Mouse (Mus musculus) erythroblast, adult 5-6 weeks (primary cell): ENCODE measurements around the gene Slc25a48. TPM values are rescaled to one million over a fixed set of nuclear protein-coding genes. Genes with fewer than 3 reads are reported as not detected.

Source experiments
- ATAC-seq: replicated peaks from 2 replicates; pipeline ENCODE4 v1.8.0; 2016; ENCODE audit warnings: moderate number of reproducible peaks, mild to moderate bottlenecking, moderate TSS enrichment, inconsistent platforms; ENCODE audit not compliant: poor library complexity, low FRiP score, severe bottlenecking
- total RNA-seq, 2 experiments: library from RNA; stranded (forward) in 1 of 2; stranded (reverse) in 1 of 2; fragments of 150-400 nt in 1 of 2; fragments of 200-764, 138-1000 nt in 1 of 2; gene quantifications; 2 replicates each; pipeline versions ENCODE4 v1.2.3 to v1.2.4; 2015 to 2017; ENCODE audit warnings: low replicate concordance in 2 of 2

Slc25a48 gene
- total RNA-seq, 2 experiments from 2014 or later = not detected

DNA sequence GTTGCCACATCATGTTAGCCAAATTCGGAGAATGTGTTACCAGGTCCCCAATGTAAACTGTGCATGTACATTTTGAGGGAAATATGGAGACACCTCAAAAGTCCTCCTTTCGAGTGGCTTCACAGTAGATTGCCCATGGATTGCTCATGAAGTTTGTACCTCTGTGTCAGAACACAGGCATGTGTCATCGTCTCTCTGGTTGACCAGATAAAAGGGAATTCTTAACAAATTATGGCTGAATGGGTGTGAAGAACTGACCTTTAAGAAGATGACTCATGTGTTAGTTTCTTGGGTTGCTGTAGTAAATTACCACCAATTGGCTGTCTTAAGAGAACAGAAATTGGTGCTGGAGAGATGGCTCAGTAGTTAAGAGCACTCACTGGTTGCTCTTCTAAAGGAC lies 6.0 kb downstream of the Slc25a48 start:
- ATAC-seq = no peak

DNA sequence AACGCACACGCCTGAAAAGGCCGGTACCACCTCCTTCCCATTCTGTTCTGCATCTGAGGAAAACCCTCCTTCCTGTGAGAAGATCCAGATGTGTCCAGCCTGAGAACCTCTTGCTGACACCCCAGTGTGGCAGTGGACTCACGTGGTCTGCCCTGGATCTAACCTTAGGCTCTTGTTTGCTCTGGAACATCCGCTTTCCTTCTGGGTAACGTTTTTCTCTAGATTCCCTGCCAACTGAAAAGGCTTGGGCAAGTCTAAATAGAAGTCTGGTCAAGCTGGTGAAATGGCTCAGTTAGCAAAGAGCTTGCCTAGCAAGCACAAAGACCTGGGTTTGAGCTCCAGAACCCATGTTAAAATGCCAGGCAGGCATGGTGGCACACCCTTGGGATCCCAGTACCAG lies 6.8 kb downstream of the Slc25a48 start:
- ATAC-seq = no peak

DNA sequence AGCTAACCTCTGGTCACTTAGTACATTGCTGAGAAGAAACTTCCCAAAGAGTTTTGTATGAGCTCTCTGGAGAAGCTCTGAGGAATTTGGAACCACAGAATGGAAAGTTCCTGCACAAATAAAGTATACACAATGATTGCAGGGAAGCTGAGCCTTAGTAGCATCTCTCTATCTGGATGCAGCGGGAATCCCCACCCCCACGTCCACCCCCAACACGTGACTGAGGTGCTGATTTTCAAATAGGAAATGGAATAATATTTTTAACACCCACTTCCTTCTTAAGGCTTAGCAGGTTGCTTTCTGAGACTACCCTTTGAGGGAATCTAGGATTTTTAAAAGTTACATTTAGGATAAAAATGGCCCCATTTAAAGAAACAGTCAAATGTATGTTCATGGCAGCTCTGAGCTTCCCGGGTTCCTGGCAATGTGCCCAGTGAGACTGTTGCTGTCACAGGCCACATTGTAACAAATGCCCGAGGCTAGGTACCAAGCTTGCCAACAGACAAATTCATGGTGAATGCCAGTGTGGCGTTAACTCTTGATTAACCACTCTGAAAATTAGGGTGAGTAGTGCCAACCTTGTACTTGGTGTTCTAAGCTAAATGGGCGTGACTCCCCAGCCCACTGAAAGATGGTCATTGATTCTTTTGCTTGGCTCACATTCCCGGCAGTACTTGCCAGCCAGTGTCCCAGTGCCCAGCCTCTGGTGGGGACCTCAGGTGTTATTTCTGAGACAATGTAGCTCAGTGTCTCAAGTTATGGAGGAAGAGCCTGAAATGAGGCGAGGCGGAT lies 11.3 kb downstream of the Slc25a48 start:
- no peak for ATAC-seq

DNA sequence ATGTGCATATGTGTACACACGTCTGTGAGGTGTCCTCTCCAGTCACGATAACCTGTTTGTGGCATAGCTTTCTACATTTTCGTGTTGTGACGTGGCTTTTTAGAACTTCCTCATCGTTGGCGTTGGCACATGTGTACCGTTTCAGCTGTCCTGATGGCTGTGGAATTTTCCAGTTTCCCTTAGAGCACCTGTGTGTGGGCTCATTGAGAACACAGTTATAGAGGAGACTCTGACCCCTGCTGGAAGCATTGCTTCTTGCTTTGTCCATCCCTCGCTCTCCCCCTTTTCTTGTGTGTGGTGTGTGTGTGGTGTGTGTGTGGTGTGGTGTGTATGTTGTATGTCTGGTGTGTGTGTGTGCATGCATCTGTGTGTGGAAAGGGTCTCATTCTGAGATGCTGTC lies 11.9 kb downstream of the Slc25a48 start:
- ATAC-seq = no peak

DNA sequence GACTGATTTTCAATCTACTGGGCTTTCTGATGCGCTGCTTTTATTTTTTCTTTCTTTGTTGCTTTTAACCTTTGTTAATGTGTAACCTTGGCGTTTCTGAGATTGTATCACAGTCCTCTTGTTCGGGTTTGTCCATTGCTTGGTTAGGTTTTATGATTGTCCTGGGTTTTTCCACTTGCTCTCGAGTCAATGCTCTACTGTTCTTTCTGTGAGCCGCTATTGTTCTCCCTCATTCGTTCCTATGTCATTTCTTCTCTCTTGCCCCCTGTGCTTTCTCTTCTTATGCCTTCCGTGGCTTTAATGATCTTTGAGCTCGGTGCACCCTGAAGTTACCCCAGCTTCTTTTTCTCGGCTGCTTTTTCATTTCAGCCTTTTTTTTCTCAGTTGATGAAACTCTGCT lies 19.8 kb downstream of the Slc25a48 start:
- ATAC-seq = no peak

DNA sequence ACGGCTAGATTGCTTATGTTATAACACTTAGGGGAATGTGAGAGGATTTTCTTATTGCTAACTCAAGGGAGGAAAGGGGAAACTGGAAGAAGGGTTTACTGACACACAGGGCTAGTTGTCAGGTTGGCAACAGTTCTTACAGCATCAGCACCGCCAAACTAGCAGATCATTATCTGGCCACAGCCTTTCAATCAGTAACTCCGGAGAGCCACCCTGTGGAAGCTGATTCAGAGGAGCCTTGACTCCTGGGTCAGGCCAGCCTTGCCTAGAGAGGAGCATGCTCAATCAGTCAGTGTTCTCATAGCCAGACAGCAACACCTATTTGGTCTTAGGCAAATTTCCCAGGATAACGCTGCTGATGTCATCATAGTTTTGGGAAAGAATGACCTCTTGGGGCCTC lies 23.3 kb downstream of the Slc25a48 start:
- no peak for ATAC-seq

DNA sequence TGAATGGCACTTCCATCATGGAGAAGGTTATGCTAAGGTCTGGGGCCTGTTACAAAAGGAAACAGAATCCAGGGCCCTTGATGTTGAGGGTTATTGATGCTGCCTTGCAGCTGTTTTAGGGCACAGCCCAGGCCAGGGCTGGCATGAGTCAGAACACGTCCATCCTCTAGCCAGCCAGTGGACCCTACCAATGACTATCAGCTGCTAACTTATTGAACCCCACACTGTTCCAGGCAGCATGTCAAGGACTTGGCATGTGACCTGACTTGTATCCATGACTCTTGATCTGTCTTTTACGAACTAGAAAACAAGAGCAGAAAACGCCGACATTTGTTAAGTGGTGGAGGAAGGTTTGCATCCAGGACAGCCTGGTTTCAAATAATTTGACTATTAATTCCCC lies 24.6 kb downstream of the Slc25a48 start:
- no peak for ATAC-seq

DNA sequence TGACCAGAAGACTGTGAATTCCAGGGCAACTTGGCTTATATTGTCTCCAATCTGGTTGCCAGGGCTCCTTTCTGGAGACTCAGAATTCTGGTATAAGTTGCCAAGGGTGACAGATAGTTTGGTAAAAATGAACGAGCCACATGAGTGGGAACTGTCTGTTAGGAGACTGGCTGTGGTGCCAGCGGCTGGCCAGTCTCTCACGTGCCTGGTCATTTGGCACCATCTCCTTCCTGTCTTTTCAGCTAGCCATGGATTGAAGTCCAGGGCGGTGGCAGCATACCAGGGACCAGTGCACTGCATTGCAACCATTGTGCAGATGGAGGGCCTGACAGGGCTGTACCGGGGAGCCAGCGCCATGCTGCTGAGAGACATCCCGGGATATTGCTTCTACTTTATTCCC lies 25.1 kb downstream of the Slc25a48 start:
- ATAC-seq = no peak

DNA sequence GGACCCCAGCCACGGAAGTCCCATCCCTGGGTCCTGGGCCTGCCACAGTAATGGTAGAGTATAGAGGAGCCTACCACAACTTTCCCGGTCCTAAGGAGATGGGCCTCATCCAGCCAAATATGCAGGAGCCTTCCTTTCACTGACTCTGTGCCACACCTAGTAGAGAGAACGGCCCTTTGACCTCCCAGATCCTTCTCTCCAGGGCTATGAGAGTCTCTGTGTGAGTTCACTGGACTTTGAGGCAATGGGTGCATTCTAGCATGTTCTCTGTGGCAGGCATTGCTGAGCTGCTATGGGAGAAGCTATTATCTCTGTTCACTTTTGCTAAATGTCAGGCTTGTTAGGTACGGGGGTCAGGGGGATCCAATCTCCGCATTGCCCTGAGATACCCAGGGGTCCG lies 25.6 kb downstream of the Slc25a48 start:
- no peak for ATAC-seq

DNA sequence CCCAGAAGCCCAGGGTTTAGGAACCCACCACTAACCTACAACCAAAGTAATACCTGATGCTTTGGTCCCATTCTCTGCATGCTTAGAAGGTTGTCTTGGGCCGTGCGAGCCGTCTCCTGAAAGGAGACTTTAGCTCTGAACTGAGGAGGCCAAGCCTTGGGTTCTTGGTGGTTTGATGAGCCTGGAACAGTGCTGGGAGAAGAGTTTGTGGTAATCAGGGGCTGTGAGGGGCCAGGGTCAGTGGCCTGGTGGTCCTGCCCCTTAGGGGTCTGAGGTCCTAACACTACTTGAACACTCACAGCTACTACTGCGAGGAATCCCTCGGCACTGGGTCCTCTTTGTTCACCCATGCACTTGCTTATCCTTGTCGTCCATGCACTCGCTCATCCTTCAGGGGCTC lies 29.6 kb downstream of the Slc25a48 start:
- ATAC-seq = no peak

DNA sequence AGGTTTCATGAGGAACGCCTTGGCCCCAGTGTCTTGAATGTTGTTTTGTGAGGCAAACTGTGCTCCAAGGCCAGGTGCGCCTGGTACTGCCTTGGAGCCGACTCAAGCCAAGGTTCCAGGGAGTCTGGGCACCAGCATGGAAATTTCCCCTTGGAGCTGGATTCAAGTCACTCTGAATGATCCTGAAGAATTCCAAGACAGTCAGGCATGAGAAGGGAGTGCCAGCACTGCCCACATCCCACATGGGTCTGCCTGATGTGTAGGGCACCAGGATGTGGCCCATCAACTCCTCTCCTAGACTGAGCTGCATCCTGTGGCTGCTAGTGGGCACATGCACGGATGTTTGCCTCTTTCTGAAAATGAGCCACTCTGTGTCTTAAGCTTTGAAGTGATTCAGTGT lies 30.4 kb downstream of the Slc25a48 start:
- no peak for ATAC-seq

DNA sequence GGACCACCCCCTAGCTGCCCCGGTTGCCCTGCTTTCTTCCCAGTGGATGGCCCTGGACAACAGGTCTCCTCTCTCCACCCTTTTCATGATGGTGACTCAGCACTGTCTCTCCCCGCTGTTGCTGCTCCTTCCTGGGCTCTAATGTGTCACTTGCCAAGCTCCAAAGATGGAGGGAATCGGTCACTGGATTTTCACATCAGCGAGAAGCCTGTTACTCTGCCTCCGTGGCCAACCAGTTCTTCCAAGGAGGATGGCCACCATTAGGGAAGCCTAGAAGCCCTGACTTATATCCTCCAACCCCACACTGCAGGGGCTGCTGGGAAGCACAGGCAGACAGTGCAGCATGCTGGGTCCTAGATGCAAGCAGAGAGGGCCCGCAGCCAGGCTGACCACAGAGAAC lies 33.1 kb downstream of the Slc25a48 start:
- no peak for ATAC-seq

DNA sequence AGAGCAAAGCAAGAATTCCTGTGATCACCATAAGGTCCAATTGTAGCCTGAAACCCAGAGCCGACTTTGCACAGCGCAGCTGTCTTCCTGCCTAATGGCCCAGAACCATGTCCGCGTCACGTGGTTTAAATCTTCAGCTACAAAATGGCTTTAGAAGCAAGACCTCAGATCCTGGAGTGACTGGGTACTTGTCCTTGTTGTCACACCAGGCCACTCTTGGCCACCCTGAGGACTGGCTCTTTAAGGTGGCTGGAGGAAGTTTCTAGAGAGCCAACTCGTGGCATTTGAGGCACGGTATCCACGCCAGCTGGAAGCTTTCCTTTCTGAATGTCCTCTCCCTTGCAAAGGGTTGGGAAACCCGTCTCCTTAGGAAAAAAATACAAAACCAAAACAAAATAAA lies 33.8 kb downstream of the Slc25a48 start:
- ATAC-seq = no peak

DNA sequence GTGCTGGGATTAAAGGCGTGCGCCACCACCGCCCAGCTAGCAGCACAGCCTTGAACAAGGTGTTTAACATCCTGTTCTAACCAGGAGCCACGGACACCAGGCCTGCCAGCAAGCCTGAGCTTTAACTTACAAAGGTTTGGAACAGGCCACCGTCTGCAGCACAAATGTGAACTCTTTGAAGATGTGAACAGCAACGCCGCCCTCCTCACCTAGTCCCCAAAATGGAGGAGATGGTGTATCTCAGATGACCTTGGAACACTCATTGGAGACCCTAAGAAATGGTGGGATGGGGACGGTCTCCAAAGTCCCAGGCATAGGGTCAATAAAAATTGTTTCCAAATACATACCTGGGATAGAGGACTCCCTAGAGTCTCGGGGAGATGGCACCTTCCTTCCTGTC lies 34.5 kb downstream of the Slc25a48 start:
- ATAC-seq = no peak

DNA sequence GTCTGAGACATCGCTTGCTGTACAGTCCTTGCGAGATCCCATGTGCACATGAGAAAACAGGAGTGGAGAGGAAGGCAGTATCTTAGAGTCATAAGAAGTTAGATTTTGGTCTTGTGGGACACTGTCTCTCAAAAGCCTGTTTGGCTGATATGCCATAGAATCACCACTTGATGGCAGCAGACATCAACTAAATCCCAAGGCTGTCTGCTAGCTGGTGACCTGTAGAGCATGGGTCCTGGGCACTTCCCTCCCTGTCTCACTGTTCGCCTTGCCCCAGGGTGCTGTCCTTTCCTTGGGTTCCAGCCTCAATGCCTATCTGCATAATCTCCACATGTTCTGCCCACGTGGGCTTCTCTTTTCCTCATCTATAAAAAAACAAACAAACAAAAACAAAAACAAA lies 37.2 kb downstream of the Slc25a48 start:
- no peak for ATAC-seq

DNA sequence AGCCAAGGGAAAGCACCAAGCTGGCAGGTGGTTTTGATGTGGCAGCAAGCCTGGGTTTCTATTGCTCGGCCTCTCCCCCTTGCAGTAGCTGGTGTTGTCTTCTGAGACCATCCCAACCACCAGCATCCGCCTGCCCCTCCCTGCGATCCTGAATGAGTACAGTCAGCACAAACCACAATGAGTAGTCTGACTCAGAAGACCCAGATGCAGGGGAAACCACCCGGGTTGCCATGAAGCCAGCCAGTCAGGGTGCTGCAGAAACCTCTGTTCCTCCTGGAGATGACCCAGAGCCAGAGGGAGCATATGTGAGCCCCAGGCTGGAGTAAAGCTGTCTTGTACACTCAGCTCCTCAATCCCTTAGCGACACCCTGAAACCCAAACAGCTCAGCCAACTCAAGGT lies 38.6 kb downstream of the Slc25a48 start:
- no peak for ATAC-seq

DNA sequence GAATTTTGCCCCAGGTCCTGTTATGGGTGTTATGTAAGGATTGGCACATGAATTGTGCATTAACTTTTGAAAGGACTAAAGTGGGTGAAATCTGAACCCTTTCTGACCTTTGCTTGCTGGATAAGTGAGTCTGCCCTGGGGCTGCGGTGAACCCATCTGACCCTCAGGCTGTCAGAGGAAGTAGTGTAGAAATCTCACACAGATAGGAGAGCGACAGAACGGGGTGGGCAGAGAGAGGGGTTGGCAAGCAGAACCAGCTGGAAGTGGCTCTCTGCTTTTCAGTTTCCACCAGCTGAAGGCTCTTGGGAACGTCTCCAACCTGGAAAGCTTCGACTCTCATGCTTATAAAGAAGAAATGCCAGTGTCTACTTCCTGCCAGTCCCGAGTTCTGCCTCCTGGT lies 39.1 kb downstream of the Slc25a48 start:
- ATAC-seq = no peak

DNA sequence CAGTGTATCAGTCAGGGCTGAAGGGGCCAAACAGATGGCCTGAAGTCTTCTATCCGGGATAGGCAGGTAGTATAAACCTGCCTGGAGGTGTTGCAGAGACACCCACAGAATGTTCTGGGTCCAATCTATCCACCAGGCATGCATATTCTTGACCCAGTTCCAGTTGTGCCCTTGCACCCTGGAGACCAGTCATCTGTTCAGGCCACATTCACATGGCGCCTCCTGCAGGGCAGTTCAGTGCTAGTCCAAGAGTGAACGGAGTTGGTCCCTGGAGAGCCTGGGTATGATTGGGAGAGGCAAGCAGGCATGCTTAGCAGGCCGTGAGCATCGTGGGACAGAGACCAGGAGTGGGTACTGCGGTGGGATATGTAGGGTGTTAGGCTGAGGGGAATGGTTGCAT lies 39.9 kb downstream of the Slc25a48 start:
- ATAC-seq = no peak

DNA sequence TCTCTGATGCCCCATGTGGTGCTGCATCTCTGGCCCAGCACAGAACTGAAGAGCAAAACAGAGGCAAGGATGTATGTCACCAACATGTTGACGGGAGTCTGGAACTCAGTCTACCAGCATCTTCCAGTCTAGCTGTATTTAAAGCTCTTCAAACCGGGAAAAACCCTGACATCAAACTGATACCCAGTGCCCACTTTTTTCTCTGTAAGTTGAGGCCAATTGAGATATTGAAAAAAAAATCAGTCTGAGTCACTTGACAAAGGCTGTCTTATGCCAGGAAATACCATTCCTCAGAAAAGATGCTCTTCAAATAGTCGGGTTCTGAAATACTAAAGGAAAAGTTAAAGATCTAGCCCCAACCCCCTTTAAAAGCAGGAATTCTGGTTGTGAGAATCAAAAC lies 44.0 kb downstream of the Slc25a48 start, which contains the start of gene Il9:
TSS of gene Il9 (minus strand) at position 101 of the 400 bp plus-strand sequence.
- ATAC-seq = no peak

DNA sequence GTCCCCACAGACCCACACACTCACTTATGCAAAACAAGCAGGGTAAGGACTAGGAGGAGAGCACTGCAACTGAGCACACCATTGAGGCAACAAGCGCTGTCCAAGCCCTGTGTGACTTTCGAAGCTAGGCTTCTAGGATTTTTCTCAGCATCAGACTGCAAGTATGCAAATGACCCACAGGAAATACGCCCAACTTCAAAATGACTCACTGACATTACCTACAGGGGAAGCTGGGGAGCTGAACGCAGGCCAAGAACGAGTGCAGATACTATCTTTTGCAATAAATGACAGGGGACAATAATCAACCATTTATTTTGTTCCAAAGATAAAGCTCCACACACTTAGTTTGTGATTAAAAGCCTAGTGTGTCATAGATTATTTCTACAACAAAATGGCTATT lies 49.9 kb downstream of the Slc25a48 start:
- no peak for ATAC-seq

DNA sequence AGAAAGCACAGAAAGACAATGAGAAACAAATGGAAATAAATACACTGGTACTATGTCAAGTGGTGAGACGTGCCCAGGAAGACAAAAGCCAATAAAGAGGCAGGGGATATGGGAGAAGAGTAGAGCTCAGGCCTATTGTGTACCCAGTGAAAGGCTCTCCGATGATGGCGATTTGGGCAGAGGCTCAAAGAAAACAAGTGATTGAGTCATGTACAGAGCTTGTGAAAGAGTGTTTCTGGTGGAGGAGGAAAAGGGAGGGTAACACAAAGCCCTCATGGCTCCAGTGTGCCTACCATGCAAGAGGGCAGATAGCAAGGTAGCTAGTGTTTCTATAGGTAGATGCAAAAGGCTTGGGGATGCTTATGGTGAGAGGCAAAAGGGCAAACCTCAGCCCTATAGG lies 56.3 kb downstream of the Slc25a48 start:
- no peak for ATAC-seq

DNA sequence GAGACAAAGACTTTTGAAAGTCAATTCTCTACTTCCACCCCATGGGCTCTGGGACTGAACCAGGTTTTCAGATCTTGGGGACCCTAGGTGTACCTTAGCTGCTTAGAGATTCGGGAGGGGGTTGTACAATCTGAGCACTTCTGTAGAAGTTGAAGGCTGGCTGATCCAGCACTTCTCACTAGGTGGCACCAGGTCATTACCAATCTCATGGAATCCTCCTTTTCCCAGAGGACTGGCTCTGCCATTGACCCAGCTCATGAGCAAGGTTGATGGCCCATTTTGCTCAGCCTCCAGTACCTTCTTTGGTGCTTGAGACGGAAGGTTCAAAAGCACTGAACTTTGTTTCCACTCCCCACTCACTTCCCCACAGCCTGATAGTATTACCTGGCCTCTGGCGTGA lies 62.0 kb downstream of the Slc25a48 start:
- ATAC-seq = no peak
